ENCODE assay signal across 15 mouse cellular contexts in genomic region chr2:18850657-18851056, GRCm38 (mm10).
"Had no signal": no experiment of that assay in that cellular context is flagged by ENCODE, and none has a peak within 500 bp of the region (broad histone marks: within the 10 kb centered on the region; RNA-seq: fewer than 3 reads in every experiment).

No protein-coding gene starts in this region.

- ATAC-seq: liver, embryonic 12.5 days had no signal

- H3K4me1 ChIP-seq: liver, embryonic 12.5 days; stomach, embryonic 15.5 days had no signal

- H3K27ac ChIP-seq: kidney, postnatal 0 days; limb, embryonic 15.5 days; liver, embryonic 12.5 days; stomach, embryonic 15.5 days had no signal

- DNase-seq: kidney, adult 11 months; kidney, adult 9 months; kidney, postnatal 36 days; layer of hippocampus, adult 9-11 months; layer of hippocampus, postnatal 36 days; lung, embryonic 14.5 days; lung, postnatal 10 days; lung, postnatal 4 days; retina, postnatal 1 day; thymus, adult 2 months; thymus, postnatal 25 days had no signal

- H3K27me3 ChIP-seq: limb, embryonic 15.5 days; liver, embryonic 12.5 days; stomach, embryonic 15.5 days had no signal

- H3K4me3 ChIP-seq: limb, embryonic 15.5 days; liver, embryonic 12.5 days; stomach, embryonic 15.5 days had no signal

- H3K9ac ChIP-seq: limb, embryonic 15.5 days; liver, embryonic 12.5 days; lung, embryonic 14.5 days; stomach, embryonic 15.5 days had no signal

- H3K4me2 ChIP-seq: limb, embryonic 15.5 days; liver, embryonic 12.5 days; lung, embryonic 14.5 days; stomach, embryonic 15.5 days had no signal

- H3K9me3 ChIP-seq: limb, embryonic 15.5 days; liver, embryonic 12.5 days; stomach, embryonic 15.5 days had no signal
